Mouse (Mus musculus): Measurements from ENCODE around the gene Rab7b. TPM values are rescaled to one million over a fixed set of nuclear protein-coding genes. Genes with fewer than 3 reads are reported as not detected.

The Rab7b gene
- polyA plus RNA-seq, 1 experiment from 2014 or later: 0.93 TPM

DNA sequence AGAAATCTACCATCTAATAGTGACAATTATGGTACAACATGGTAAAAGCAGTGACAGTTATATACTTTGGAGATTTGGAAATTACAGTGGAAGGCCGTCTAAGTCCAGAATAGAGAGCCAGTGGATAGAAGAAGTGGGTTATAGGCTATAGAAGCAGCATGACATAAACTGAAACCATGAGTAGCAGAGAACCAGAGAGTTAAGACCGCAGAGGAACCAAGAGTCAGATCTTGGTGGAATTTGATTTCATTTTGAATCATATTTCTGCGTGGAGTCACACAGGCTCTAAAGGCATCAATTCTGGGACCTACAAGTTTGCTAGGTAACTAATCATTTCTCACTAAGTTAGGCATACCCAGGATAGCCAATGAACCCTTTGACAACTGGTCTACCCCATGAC is 10.3 kb downstream of the Rab7b start:
- Histone ChIP-seq H3K27me3 (no peaks in the 10 kb centered on the region), H3K4me1 (no peaks in the 10 kb centered on the region), H3K9ac (replicated peaks) (no peak overlapping the region), H3K27ac (replicated peaks) (no peak overlapping the region), H3K4me3 (no peak overlapping the region), H3K9me3 (no peaks in the 10 kb centered on the region), H3K4me2 (replicated peaks) (no peak overlapping the region), H3K36me3 (no peaks in the 10 kb centered on the region)
- WGBS: 94% methylated on average over 3 of the region's 3 CpGs
- ATAC-seq (ENCODE audit: low FRiP score, low read depth): no peak

DNA sequence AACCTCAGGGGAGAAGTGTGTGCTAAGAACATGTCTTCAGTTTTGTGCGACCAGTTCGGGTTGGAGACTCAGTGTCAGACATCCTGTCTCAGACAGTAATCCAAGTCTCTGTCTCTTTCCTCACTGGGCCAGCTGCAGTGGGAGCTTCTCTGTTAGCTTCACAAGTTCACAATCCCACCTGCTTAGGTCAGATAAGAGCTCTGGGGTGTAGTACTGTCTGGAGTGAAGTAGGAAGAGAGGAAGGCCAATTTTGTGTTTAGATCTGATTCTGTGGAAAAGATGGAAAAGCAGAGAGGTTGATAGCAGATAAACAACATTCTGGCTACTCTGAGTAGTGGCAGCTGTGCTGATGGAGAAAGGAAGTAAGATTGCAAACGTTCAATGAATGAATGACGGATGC is 11.1 kb downstream of the Rab7b start:
- no peaks in the 10 kb centered on the region for H3K36me3 ChIP-seq
- H3K4me3 ChIP-seq: no peak overlapping the region
- H3K27ac ChIP-seq (replicated peaks): no peak overlapping the region
- 93% methylated on average over 4 of the region's 4 CpGs for WGBS
- ATAC-seq (ENCODE audit: low FRiP score, low read depth): no peak
- no peaks in the 10 kb centered on the region for H3K9me3 ChIP-seq
- no peak overlapping the region for H3K4me2 ChIP-seq (replicated peaks)
- no peaks in the 10 kb centered on the region for H3K27me3 ChIP-seq
- H3K4me1 ChIP-seq: no peaks in the 10 kb centered on the region
- no peak overlapping the region for H3K9ac ChIP-seq (replicated peaks)

DNA sequence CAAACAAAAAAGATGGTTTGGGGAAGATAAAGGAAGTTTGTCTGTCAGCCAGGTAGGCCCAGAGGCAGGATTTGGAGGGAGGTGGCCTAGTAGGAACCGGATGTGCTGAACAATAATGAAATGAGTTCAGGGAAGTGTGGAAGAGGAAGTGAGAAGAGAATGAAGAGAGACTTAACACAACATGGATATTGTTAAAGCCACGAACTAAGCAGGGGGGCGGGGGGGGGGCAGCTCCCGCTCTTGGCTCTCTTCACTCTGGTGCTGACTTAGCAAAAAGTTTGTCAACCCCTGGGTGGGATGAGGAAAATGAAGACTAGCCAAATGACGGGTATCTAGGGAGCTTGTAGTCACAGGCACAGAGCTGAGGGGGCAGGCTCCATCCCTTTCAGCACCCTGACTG is 12.0 kb downstream of the Rab7b start:
- Histone ChIP-seq H3K4me2 (replicated peaks) (no peak overlapping the region), H3K9me3 (no peaks in the 10 kb centered on the region), H3K4me1 (no peaks in the 10 kb centered on the region), H3K9ac (replicated peaks) (no peak overlapping the region), H3K27ac (replicated peaks) (no peak overlapping the region), H3K36me3 (no peaks in the 10 kb centered on the region), H3K4me3 (no peak overlapping the region), H3K27me3 (no peaks in the 10 kb centered on the region)
- 75% methylated on average over 5 of the region's 5 CpGs for WGBS
- ATAC-seq (ENCODE audit: low FRiP score, low read depth): no peak

DNA sequence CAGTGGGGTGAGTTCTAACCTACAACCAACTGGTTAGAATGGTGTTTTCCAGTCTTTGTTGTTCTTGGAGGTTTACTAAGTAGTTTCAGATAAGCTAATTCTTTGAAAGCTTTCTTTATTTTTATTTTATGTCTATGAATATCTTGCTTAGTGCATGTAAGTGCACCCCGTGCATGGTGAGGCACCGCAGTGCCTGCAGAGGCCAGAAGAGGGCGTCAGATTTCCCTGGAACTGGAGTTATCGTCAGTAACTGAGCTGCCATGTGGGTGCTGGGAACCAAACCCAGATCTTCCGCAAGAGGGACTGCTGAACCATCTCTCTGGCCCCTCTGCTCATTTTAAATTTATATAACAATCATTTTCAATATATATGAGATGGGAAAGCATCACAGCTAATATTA is 12.9 kb downstream of the Rab7b start:
- Histone ChIP-seq H3K9ac (replicated peaks) (no peak overlapping the region), H3K27ac (replicated peaks) (no peak overlapping the region), H3K4me1 (no peaks in the 10 kb centered on the region), H3K36me3 (no peaks in the 10 kb centered on the region), H3K4me2 (replicated peaks) (no peak overlapping the region), H3K27me3 (no peaks in the 10 kb centered on the region), H3K4me3 (no peak overlapping the region), H3K9me3 (no peaks in the 10 kb centered on the region)
- WGBS: 85% methylated on average over 5 of the region's 5 CpGs
- no peak for ATAC-seq (ENCODE audit: low FRiP score, low read depth)

DNA sequence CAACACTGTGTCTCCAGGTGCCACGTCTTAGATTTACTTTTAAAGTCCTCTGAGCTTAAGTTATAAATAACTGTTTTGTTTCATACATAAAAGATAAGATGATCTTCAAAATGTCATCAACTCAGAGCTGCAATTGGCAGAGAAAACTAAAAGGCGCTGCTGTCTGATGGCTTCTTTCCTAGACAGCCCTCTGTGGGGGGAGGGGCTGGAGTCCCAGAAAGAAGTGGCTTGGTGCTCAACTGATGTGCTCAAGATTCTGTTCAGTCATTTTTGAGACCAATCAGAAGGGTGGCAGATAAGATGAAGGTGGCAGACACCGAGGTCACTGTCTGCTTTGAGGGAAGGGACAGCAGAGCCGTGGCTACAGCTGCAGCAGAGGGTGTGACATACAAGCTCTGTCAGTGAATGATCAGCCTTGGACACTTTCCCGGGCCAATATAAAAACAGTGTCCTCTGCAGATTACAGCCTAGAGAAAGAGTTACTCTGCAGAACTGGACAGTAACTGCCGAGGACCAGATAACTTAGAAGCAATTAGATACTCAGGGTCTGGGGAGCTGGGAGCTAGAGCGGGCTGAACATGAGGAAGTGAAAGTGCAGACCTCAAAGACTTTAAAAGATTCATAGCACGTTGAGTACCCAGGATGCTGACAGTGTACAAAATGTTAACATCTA is 13.7 kb downstream of the Rab7b start:
- no peak overlapping the region for H3K4me3 ChIP-seq
- ATAC-seq (ENCODE audit: low FRiP score, low read depth): no peak
- H3K9ac ChIP-seq (replicated peaks): no peak overlapping the region
- no peak overlapping the region for H3K4me2 ChIP-seq (replicated peaks)
- H3K27me3 ChIP-seq: no peaks in the 10 kb centered on the region
- H3K4me1 ChIP-seq: no peaks in the 10 kb centered on the region
- no peaks in the 10 kb centered on the region for H3K36me3 ChIP-seq
- 84% methylated on average over 8 of the region's 8 CpGs for WGBS
- H3K27ac ChIP-seq (replicated peaks): no peak overlapping the region
- no peaks in the 10 kb centered on the region for H3K9me3 ChIP-seq

DNA sequence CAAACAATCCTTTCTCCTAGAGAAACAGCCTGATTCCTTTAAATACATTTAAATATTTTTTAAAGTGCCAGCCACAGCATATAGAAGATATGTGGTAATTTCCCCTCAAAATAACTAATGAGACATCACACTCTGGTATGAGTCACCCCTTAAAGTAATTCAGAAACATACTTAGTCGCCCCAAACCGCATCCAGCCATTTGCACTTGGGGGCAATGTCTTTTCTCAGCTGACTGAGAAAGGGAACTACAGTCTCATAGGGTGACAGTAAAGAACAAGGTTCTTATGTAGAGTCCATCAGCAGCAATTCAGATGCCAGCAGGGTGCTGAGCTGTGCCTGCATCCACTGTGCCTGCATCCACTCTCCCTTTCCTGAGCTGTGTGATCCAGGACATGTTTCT is 15.0 kb downstream of the Rab7b start:
- Histone ChIP-seq H3K4me1 (no peaks in the 10 kb centered on the region), H3K27ac (replicated peaks) (no peak overlapping the region), H3K9me3 (no peaks in the 10 kb centered on the region), H3K9ac (replicated peaks) (no peak overlapping the region), H3K4me2 (replicated peaks) (no peak overlapping the region), H3K36me3 (no peaks in the 10 kb centered on the region), H3K4me3 (no peak overlapping the region), H3K27me3 (no peaks in the 10 kb centered on the region)
- 87% methylated on average over 2 of the region's 2 CpGs for WGBS
- ATAC-seq (ENCODE audit: low FRiP score, low read depth): no peak

DNA sequence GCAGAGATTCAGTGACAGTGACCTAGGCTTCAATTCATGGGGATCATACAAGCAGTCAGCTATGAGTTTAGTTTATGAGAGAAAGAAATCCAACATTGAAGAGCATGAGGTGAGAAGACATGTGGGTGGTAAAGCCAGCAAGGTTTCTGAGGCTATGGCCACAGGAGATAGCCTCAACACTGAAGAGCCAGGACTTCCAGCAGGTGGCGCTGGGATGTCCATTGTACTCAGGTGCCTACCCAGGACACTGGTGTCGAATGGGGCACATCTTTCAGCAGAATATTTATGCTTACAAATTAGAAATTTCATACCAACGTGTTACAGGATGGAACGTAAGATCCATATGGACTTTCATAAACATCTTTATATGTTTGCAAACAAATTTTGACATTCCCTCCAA is 19.8 kb downstream of the Rab7b start:
- Histone ChIP-seq H3K9ac (replicated peaks) (no peak overlapping the region), H3K4me1 (no peaks in the 10 kb centered on the region), H3K9me3 (no peaks in the 10 kb centered on the region), H3K36me3 (no peaks in the 10 kb centered on the region), H3K27ac (replicated peaks) (no peak overlapping the region), H3K4me3 (no peak overlapping the region), H3K4me2 (replicated peaks) (no peak overlapping the region), H3K27me3 (no peaks in the 10 kb centered on the region; the same call in 1 of the 2 replicates)
- no peak for ATAC-seq (ENCODE audit: low FRiP score, low read depth)
- 23% methylated on average over 4 of the region's 4 CpGs for WGBS

DNA sequence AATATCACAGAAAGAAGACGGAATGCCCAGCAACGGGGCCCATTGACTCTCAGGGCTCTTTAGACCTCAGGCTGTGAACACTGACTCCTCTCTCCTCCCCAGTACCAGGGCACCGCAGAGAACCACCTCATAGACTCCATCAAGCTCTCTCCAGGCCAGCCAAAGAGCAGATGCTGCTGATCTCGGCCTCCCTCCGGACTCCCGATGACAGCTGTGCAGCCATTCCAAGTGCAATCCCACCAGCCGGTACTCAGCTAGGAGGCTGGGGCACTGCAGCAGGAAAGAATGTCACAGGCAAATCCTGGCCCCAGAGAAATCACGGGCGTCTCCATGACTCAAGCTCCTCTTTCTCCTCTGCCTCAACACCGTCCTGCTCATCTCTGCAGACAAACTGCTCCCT is 23.0 kb downstream of the Rab7b start:
- H3K9me3 ChIP-seq: no peaks in the 10 kb centered on the region
- H3K4me1 ChIP-seq: no peaks in the 10 kb centered on the region
- no peak for ATAC-seq (ENCODE audit: low FRiP score, low read depth)
- H3K27me3 ChIP-seq: no peaks in the 10 kb centered on the region; the same call in 1 of the 2 replicates
- no peaks in the 10 kb centered on the region for H3K36me3 ChIP-seq
- WGBS: 81% methylated on average over 10 of the region's 10 CpGs
- no peak overlapping the region for H3K27ac ChIP-seq (replicated peaks)
- H3K4me2 ChIP-seq (replicated peaks): no peak overlapping the region
- no peak overlapping the region for H3K4me3 ChIP-seq
- H3K9ac ChIP-seq (replicated peaks): no peak overlapping the region

DNA sequence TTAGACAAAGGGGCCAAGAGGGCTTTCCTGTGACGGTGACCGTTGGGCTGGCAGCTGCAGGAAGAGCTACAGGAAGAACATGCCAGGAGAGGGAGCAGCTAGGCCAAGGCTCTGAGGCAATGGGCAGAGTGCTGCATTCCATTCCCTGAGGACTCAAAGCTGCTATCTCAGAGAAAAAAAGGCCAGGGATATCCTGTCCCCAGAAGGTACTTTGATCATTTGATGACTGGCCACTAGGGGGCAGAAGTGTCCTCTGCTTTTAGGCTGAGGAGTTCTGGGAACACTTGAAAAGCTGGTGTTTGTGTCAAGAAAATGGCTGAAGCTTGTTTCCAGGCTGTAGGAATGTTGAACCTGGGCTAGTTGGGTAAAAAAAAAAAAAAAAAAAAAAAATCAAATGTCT is 23.9 kb downstream of the Rab7b start:
- ATAC-seq (ENCODE audit: low FRiP score, low read depth): peak; percentile 38; the same call in 1 of the 2 replicates
- H3K9me3 ChIP-seq: no peaks in the 10 kb centered on the region
- no peaks in the 10 kb centered on the region for H3K4me1 ChIP-seq
- H3K27ac ChIP-seq (replicated peaks): no peak overlapping the region
- WGBS: 40% methylated on average over 2 of the region's 2 CpGs
- no peaks in the 10 kb centered on the region for H3K36me3 ChIP-seq
- no peak overlapping the region for H3K9ac ChIP-seq (replicated peaks)
- no peaks in the 10 kb centered on the region; the same call in 1 of the 2 replicates for H3K27me3 ChIP-seq
- no peak overlapping the region for H3K4me2 ChIP-seq (replicated peaks)
- no peak overlapping the region for H3K4me3 ChIP-seq

DNA sequence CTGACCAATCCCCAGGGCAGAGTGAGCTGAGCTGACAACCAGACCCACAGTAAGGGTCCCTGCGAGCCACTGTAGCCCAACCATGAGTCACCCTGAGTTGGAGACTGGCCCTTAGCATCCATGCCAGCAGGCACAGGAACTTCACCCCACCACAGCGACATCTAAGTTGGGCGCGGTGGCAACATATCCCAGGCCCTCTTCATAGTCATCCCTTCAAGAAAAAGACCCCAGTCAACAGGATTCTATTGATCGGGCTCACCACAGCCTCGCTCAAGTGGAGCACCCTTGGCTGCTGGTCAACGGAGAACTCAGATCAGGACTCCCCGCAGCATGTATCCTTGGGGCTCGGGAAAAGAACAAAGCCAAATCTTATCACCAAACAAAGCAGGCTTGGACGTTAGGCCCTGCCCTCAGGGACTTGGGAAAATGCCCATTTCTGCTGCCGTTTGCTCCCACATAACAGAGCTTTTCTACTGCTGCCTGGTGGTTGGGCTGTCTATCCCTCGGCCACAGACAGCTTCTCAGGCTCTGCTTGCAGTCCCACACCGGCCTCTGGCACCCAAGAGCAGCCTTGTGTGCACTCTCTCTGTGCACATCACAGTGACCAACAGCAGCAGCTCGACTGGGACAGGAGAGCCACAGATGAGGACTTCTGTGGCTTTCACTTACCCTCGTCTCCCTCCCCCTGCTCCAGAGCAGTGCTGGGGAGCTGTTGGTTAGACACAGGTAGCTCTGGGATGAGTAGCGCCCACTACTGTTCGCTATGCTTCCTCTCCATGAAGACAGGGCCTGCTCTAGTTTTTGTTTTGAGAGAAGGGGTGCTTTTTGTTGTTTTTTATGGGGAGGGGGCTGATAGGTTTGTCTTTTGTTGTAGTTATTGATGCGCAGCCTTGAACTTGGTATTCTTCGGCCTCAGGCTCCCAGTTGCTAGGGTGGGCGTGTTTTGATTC is 26.2 kb downstream of the Rab7b start:
- no peaks in the 10 kb centered on the region for H3K36me3 ChIP-seq
- H3K9me3 ChIP-seq: no peaks in the 10 kb centered on the region
- H3K27me3 ChIP-seq: no peaks in the 10 kb centered on the region; the same call in 1 of the 2 replicates
- no peaks in the 10 kb centered on the region for H3K4me1 ChIP-seq
- H3K27ac ChIP-seq (replicated peaks): no peak overlapping the region
- no peak overlapping the region for H3K4me2 ChIP-seq (replicated peaks)
- H3K9ac ChIP-seq (replicated peaks): no peak overlapping the region
- ATAC-seq (ENCODE audit: low FRiP score, low read depth): no peak
- no peak overlapping the region for H3K4me3 ChIP-seq
- WGBS: 67% methylated on average over 20 of the region's 20 CpGs

DNA sequence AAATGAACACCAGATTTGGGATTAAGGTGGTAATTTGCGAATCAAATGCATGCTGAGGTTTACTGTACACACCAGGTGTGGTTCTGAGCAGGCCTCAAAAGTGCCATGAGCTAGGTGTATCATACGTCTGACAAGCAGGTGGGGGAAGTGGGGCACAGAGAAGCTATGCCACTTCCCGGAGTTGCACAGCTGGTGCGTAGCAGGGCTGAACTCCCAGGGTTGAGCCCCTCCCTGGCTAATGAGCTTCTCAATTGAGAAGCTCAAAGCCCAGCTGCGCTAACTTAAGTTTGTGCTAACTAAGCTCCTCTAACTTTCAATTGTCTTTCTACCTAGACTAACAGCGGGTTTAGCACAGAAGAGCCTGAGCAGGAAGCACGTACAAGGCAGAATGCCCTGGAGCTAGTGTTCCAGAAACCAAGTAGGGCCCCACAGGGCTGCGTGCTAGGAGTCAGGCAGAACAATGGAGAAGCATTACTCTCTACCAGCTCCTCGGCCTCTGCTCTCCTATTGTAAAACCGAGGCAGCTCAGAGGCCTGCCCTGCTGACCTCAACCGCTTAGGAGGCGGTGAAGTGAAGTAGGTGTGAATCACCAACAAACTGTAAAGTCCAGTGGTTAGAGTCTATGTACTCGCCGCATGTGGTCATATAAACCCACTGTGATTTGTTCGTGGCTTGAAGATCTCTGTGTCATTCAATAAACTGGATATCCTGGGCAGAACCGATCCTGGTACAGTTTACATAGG is 30.6 kb downstream of the Rab7b start:
- no peak for ATAC-seq (ENCODE audit: low FRiP score, low read depth)
- no peak overlapping the region for H3K27ac ChIP-seq (replicated peaks)

DNA sequence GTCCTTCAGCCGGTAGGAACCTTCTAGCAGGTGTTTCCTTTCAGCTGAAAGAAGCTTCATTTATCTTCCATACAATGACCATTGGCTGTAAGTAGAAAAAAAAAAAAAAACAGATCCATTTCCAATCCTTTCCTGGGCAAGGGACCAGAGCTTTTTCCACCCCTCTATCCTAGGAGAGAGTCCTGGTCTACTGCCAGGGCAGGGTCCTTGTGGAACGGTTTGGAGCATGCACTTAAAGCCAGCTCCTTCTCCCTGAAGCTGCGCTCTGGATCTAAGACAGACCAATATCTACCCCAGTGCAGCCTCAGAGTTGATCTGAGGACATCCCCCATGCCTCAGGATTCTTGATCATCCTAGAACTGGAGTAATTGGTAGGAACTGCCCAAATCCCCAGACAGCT is 33.5 kb downstream of the Rab7b start:
- Histone ChIP-seq H3K4me1 (peaks cover 9% of the 10 kb centered on the region; the same call in 1 of the 2 replicates), H3K4me3 (no peak overlapping the region), H3K27ac (replicated peaks) (no peak overlapping the region), H3K36me3 (no peaks in the 10 kb centered on the region), H3K9ac (replicated peaks) (no peak overlapping the region), H3K4me2 (replicated peaks) (no peak overlapping the region), H3K27me3 (no peaks in the 10 kb centered on the region), H3K9me3 (no peaks in the 10 kb centered on the region)
- WGBS: 98% methylated on average over 3 of the region's 3 CpGs
- ATAC-seq (ENCODE audit: low FRiP score, low read depth): no peak

More for the DNA sequence above, 30.6 kb downstream of the Rab7b start:
- Histone ChIP-seq H3K9me3 (no peaks in the 10 kb centered on the region), H3K4me2 (replicated peaks) (no peak overlapping the region), H3K9ac (replicated peaks) (no peak overlapping the region), H3K4me3 (no peak overlapping the region), H3K4me1 (peaks cover 9% of the 10 kb centered on the region; the same call in 1 of the 2 replicates), H3K27me3 (no peaks in the 10 kb centered on the region), H3K36me3 (no peaks in the 10 kb centered on the region)
- WGBS: 53% methylated on average over 16 of the region's 16 CpGs
